Mouse (Mus musculus) embryonic facial prominence, embryonic 10.5 days (tissue): ENCODE measurements around the gene Rec8. TPM values are rescaled to one million over a fixed set of nuclear protein-coding genes. Genes with fewer than 3 reads are reported as not detected.

Experiments
- DNase-seq: peaks from one replicate; pipeline ENCODE4 v3.0.0-alpha.2; 2017; ENCODE audit warnings: low spot score
- H3K27ac ChIP-seq: fragments of 300-500 bp; sonication (generic); replicated peaks from 2 replicates; pipeline ENCODE4 v1.5.1; 2016; ENCODE audit warnings: mild to moderate bottlenecking
- H3K27me3 ChIP-seq: fragments of 300-500 bp; sonication (generic); replicated peaks from 2 replicates; pipeline ENCODE4 v1.6.1; 2016; ENCODE audit warnings: low read depth, mild to moderate bottlenecking; ENCODE audit not compliant: poor library complexity, severe bottlenecking
- H3K36me3 ChIP-seq: fragments of 300-500 bp; sonication (generic); replicated peaks from 2 replicates; pipeline ENCODE4 v1.6.1; 2016; ENCODE audit warnings: mild to moderate bottlenecking, moderate library complexity
- H3K4me1 ChIP-seq: fragments of 300-500 bp; sonication (generic); 2 replicates; pipeline ENCODE4 v1.6.1; 2016
- H3K4me3 ChIP-seq: fragments of 300-500 bp; sonication (generic); 2 replicates; pipeline ENCODE4 v1.5.1; 2016; ENCODE audit warnings: mild to moderate bottlenecking, moderate library complexity
- H3K9me3 ChIP-seq: fragments of 300-500 bp; sonication (generic); 2 replicates; pipeline ENCODE4 v1.6.1; 2016; ENCODE audit warnings: mild to moderate bottlenecking
- WGBS: fragments of 180-500 bp; shearing (Covaris S2); methylation state at CpG from one replicate; pipeline ENCODE4 v1.1.7; 2016; 5-methylcytosine and 5-hydroxymethylcytosine counted together
- polyA plus RNA-seq: library from polyadenylated mRNA; unstranded; fragments of >200 nt; fragmentation: Nextera tagmentation; extraction: Ambion mirVana; gene quantifications from 2 replicates; pipeline ENCODE4 v1.2.1, GENCODE M21; 2016

Gene Rec8
- polyA plus RNA-seq, 1 experiment from 2014 or later: 7.1 TPM

DNA sequence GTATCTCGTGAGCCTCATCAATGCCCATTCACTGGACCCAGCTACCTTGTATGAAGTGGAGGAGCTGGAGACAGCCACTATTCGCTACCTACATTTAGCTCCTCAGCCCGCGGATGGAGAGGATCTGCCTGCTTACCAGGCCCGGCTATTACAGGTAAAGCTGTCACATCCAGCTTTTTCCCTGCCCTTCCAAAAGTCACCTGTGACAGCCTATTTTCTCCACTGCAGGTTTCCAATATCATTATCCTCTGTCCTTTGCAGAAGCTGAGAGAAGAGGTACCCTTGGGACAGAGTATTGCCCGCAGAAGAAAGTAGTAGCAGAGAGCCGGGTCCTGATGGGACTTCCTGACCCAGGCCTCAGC is 14.6 kb upstream of the Rec8 start, which contains the start of gene Irf9:
Irf9 (plus strand) TSS at position 301 of the 362 bp plus-strand sequence.
- DNase-seq: no peak
- 89% methylated on average over 7 of the region's 7 CpGs for WGBS
- Histone ChIP-seq H3K4me3 (peak within 1 kb of the TSS; percentile 46), H3K27ac (peak within 1 kb of the TSS; percentile 74), H3K27me3 (no peaks in the 10 kb centered on the region), H3K36me3 (peaks cover 95% of the 10 kb centered on the region), H3K4me1 (peaks cover 20% of the 10 kb centered on the region), H3K9me3 (no peaks in the 10 kb centered on the region)

DNA sequence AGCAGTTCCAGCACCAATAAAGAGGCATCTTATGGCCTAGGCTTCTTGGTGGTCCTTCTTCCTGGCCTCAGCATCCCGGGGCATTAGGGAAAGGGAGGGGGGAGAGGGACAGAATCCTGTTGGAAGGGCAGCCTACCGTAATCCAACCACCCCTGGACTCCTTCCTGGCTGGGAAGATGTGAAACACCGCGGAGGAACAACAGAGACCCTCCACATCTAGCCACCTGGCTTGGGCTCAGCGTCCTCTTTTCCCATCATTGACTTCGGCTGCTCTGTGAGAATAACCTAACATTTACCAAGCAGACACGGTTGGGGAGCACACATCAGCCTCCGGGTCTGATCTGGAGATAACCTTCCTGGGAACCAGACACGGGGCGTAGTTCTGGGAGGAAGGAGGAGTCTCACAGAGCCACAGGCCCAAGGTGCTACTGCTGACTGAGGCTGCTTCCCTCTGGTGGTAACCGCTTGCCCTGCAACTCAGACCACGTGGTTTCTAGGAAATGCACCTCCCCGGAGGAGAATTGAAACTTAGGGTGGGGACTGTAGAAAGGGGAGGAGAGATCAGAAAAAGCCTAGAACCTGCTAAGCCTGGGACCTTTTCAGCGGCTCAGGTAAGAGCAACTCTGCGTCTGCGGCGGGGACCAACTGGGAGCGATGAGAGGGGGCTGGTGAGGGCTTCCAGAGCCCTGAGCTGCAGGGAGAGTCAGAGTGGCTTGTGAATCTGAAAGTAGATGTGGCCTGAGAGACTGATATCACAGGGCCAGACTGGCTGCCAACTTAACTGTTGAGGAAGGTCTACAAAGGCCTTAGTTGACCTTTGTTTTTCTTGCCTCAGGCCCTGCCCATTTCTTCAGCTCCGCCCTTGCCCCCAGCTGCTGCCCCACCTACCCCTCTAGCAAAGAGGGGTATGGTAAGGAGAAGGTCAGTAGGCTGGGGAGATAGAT is 13.9 kb upstream of the Rec8 start:
- DNase-seq: peak; percentile 87
- H3K27ac ChIP-seq: peak overlapping the region; percentile 74
- peaks cover 95% of the 10 kb centered on the region for H3K36me3 ChIP-seq
- WGBS: 19% methylated on average over 19 of the region's 19 CpGs
- no peaks in the 10 kb centered on the region for H3K27me3 ChIP-seq
- H3K4me1 ChIP-seq: peaks cover 20% of the 10 kb centered on the region
- peak overlapping the region; percentile 46 for H3K4me3 ChIP-seq
- H3K9me3 ChIP-seq: no peaks in the 10 kb centered on the region

DNA sequence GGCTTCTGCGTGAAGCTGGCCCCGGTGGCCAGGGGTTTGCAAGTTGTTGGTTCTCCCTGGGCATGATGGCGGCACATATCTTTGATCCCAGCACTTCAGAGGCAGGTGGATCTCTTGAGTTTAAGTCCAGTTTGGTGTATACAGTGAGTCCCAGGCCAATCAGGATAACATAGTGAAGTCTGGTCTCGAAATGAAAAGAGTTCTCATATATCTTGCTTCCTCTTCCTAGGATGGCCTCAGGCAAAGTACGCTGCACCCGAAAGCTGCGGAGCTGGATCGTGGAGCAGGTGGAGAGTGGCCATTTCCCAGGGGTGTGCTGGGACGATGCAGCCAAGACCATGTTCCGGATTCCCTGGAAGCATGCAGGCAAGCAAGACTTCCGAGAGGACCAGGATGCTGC is 13.0 kb upstream of the Rec8 start:
- Histone ChIP-seq H3K27me3 (no peaks in the 10 kb centered on the region), H3K36me3 (peaks cover 95% of the 10 kb centered on the region), H3K9me3 (no peaks in the 10 kb centered on the region), H3K4me1 (peaks cover 20% of the 10 kb centered on the region), H3K27ac (no peak overlapping the region), H3K4me3 (peak overlapping the region; percentile 46; the same call in 1 of the 2 replicates)
- DNase-seq: no peak
- WGBS: 90% methylated on average over 11 of the region's 11 CpGs

DNA sequence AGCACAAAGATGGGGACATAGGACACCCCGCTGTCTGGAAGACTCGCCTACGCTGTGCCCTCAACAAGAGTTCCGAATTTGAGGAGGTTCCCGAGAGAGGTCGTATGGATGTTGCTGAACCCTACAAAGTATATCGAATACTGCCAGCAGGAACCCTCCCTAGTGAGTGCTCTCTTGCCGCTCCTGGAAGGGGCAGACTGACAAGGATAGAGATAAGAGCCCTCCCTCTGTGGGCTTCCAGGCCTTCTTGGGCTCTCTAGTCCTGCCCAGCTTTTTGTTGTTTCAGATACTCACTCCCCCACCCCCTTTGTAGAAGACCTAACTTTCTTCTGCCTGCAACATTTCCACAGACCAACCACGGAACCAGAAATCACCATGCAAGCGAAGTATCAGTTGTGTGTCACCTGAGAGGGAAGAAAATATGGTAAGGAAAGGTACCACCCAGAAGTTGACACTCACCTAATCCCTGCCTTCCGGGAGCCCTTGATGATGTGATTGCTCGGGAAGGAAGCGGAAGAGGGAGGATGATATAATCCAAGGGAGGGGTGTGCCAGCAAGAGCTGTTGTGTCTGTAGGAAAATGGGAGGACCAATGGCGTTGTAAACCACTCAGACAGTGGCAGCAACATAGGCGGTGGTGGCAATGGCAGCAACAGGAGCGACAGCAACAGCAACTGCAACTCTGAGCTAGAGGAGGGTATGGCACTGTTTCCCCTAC is 11.9 kb upstream of the Rec8 start:
- no peak for DNase-seq
- no peaks in the 10 kb centered on the region for H3K9me3 ChIP-seq
- H3K4me1 ChIP-seq: peaks cover 20% of the 10 kb centered on the region
- no peak overlapping the region for H3K27ac ChIP-seq
- peaks cover 89% of the 10 kb centered on the region for H3K36me3 ChIP-seq
- no peak overlapping the region for H3K4me3 ChIP-seq
- WGBS: 93% methylated on average over 16 of the region's 16 CpGs
- no peaks in the 10 kb centered on the region for H3K27me3 ChIP-seq

DNA sequence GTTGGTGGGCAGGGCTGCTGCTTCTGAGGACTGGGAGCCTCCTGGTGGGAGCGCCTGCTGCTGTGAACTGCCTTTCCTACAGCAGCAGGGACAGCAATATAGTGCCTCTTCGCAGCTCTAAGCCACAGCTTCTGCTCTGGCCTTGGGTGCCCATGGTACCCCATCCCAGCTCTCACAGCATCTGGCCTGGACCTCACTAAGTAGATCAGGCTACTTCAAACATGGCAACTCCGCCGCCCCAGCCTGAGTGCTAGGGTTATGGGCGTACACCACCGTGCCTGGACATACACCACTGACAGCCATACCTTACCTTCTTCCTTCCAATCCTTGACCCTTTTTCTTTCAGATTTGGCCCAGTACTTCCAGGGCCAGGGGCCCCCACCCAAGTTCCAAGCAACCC is 9.5 kb upstream of the Rec8 start:
- no peak overlapping the region for H3K4me3 ChIP-seq
- no peak overlapping the region for H3K27ac ChIP-seq
- H3K36me3 ChIP-seq: peaks cover 65% of the 10 kb centered on the region
- H3K27me3 ChIP-seq: no peaks in the 10 kb centered on the region
- no peaks in the 10 kb centered on the region for H3K9me3 ChIP-seq
- H3K4me1 ChIP-seq: peaks cover 14% of the 10 kb centered on the region
- 92% methylated on average over 6 of the region's 6 CpGs for WGBS
- no peak for DNase-seq

DNA sequence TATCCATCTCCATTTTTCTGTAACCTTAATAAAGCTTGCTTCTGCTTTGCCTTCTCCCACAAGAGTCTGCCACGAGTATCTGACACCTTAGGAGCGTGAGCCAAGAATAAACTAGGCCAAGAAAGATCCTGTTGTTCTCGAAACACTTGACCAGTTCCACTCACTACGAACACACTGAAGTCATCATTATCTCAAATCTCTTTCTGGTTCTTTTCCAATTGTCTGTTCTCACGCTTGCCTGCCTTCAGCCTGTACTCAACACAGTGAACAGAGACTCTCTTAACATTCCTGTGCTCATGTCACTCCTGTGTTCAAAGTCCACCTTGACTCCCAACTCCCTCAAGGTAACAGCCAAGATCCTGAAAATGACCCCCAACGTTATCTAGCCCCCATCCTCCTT is 4.5 kb upstream of the Rec8 start:
- 76% methylated on average over 6 of the region's 6 CpGs for WGBS
- no peak overlapping the region for H3K27ac ChIP-seq
- H3K27me3 ChIP-seq: no peaks in the 10 kb centered on the region
- H3K4me1 ChIP-seq: peaks cover 12% of the 10 kb centered on the region; the same call in 1 of the 2 replicates
- no peak for DNase-seq
- no peak overlapping the region for H3K4me3 ChIP-seq
- no peaks in the 10 kb centered on the region for H3K9me3 ChIP-seq
- H3K36me3 ChIP-seq: peaks cover 20% of the 10 kb centered on the region

DNA sequence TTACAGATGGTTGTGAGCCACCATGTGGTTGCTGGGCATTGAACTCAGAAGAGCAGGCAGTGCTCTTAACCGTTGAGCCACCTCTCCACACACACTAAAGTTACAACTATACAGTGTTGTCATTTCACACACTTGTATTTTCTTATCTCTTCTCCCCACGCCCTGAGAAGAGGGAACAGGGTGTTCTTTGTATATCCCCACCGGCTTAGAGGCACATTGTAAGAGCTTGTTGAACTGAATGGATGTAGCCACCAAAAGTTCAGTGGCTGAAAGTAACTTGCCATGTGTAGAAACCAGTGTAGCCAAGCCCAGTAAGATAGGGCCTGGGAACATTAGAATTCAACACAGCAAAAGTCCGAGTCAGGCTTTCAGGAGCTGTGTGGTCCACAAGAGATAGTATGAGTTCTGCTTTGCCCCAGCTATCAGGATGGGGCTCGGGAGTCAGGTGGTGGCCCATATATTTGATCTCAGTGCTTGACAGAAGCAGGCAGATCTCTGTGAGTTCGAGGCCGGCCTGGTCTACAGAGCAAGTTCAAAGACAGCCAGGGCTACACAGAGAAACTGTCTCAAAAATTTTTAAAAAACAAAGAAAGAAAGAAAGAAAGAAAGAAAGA is 3.2 kb upstream of the Rec8 start:
- H3K27ac ChIP-seq: no peak overlapping the region
- H3K4me1 ChIP-seq: peaks cover 20% of the 10 kb centered on the region; the same call in 1 of the 2 replicates
- peaks cover 6% of the 10 kb centered on the region; the same call in 1 of the 2 replicates for H3K27me3 ChIP-seq
- H3K4me3 ChIP-seq: no peak overlapping the region
- 80% methylated on average over 7 of the region's 7 CpGs for WGBS
- no peak for DNase-seq
- H3K36me3 ChIP-seq: peaks cover 7% of the 10 kb centered on the region
- no peaks in the 10 kb centered on the region for H3K9me3 ChIP-seq

DNA sequence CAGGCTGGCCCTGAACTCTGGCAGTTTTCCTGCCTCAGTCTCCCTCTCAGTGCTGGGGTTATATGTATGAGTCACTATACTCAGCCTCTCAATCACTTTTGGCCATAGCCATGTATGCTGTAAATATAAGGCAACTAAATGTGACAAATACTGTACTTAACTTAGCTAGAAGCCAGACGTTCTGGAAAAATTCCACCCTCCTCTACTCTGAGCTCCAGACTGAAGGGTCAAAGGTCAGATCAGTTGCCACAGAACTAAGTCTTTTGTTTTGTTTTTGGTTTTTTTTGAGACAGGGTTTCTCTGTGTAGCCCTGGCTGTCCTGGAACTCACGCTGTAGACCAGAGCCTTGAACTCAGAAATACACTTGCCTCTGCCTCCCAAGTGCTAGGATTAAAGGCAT is 2.0 kb upstream of the Rec8 start:
- Histone ChIP-seq H3K27ac (no peak overlapping the region), H3K36me3 (no peaks in the 10 kb centered on the region), H3K9me3 (no peaks in the 10 kb centered on the region), H3K27me3 (peaks cover 9% of the 10 kb centered on the region; the same call in 1 of the 2 replicates), H3K4me1 (peaks cover 20% of the 10 kb centered on the region; the same call in 1 of the 2 replicates), H3K4me3 (no peak overlapping the region)
- no peak for DNase-seq
- WGBS: 33% methylated on average over 2 of the region's 2 CpGs

DNA sequence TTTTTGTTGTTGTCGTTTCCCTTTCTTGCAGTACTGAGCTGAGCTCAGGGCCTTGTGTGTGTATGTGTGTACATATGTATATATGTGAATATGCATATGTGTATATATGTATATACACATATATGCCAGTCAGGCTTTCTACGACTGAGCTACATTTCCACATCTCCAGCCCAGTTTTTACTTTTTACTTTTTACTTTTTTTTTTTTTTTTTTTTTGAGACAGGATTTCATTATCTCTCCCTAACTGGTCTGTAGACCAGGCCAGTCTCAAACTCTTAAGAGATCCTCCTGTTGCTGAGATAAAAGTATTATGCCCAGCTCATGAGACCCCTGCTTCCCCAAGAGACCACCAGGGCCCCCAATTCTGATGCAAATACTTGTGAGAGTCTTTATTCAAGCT is 993 bp upstream of the Rec8 start:
- H3K9me3 ChIP-seq: no peaks in the 10 kb centered on the region
- no peaks in the 10 kb centered on the region for H3K36me3 ChIP-seq
- H3K27ac ChIP-seq: no peak overlapping the region
- peaks cover 20% of the 10 kb centered on the region; the same call in 1 of the 2 replicates for H3K4me1 ChIP-seq
- WGBS: 87% methylated on average over 2 of the region's 2 CpGs
- no peak for DNase-seq
- H3K4me3 ChIP-seq: no peak overlapping the region
- peaks cover 9% of the 10 kb centered on the region; the same call in 1 of the 2 replicates for H3K27me3 ChIP-seq

DNA sequence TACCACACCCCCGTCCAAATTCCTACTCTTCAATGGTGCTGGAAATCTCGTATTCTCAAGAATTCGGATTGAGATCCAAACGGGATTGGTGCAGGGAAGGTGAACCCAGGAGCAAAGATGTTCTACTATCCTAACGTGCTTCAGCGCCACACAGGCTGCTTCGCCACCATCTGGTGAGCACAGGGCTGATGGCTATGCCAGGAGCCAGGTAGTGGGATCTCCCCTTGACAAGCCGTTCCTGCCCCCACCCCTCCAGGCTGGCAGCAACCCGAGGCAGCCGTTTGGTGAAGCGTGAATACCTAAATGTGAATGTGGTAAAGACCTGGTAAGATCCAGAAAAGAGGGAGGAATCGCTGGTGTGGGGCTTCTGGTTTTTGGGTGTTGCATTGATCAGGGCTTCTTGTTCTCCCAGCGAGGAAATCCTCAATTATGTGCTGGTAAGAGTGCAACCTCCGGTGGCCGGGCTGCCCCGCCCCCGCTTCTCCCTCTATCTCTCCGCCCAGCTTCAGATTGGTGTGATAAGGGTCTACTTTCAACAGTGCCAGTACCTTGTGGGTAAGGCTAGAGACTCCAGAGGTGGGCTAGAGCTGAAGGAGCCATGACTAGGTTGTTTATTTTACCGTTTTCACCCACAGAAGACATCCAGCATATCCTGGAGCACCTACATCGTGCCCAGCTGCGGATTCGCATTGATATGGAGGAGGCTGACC is 804 bp downstream of the Rec8 start:
- H3K4me1 ChIP-seq: peaks cover 20% of the 10 kb centered on the region; the same call in 1 of the 2 replicates
- 53% methylated on average over 22 of the region's 22 CpGs for WGBS
- peaks cover 9% of the 10 kb centered on the region; the same call in 1 of the 2 replicates for H3K27me3 ChIP-seq
- H3K4me3 ChIP-seq: peak overlapping the region; percentile 41
- peak; percentile 31 for DNase-seq
- peaks cover 11% of the 10 kb centered on the region for H3K36me3 ChIP-seq
- no peak overlapping the region; the same call in 1 of the 2 replicates for H3K27ac ChIP-seq
- no peaks in the 10 kb centered on the region for H3K9me3 ChIP-seq

DNA sequence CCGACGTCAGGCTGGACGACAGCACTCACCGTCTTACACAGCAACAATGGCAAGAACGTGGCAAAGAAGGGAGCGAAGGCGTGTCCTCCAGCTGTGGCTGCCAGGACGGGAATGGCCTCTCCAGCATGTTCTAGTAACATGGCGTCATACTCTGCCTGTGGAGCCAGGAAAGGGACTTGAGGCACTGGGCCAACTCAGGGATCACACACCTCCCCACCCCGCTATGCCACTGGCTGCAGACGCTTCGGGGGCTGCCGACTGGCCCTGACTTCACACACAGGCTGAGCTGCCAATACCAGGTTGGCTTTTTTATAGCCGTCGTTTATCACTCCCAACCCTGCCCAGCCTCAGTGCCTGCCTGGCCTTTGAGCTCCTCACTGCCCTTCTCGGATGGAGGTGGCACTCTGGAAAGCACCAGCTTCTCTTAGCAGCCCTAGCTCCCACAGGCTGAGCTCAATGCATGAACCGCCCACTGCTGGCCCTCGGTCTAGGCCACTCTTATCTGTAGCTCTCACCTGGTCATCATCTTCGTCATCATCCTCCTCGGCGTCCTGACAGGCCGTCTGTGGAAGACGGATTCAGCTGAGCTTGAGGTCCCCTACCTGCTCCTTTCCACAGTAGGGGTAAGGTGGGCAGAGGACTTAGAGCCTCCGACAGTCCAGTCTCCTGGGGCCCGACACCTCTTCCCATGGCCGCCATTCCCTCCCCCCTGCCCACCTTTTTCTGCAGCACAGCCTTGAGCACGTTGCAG is 10.4 kb downstream of the Rec8 start:
- whole genome bisulfite sequencing: 91% methylated on average over 27 of the region's 27 CpGs
- no peak for DNase-seq
- Histone ChIP-seq H3K4me3 (no peak overlapping the region), H3K36me3 (peaks cover 100% of the 10 kb centered on the region), H3K27ac (no peak overlapping the region), H3K9me3 (no peaks in the 10 kb centered on the region), H3K4me1 (no peaks in the 10 kb centered on the region), H3K27me3 (no peaks in the 10 kb centered on the region)
